Mouse (Mus musculus) layer of hippocampus, adult 9-10 months (tissue): Measurements from ENCODE around the gene Foxp1.

ENCODE experiments used
- DNase-seq: peaks from one replicate; pipeline ENCODE4 v3.0.0; 2022; ENCODE audit warnings: low spot score

Gene Foxp1

DNA sequence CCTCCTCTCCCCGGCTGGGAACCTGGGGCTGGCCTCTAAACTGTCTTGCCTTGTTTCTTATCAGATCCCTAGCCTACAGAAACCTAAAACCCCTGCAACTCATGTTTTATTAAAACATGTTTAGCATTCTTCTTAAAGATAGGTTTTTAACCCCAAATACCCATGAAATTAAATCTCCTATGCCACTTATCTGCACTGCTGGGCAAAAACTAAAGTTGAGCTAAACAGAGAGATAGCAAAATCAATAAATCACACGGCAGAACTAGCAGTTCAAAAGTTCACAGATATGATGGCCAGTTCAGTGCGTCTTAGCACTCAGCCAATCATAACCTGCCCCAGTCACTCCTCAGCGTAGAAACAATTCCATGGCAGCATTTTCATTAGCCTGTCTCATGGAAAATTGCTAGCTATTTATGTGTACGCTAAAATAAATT, 316.1 kb downstream of the Foxp1 start:
- DNase-seq: no peak

DNA sequence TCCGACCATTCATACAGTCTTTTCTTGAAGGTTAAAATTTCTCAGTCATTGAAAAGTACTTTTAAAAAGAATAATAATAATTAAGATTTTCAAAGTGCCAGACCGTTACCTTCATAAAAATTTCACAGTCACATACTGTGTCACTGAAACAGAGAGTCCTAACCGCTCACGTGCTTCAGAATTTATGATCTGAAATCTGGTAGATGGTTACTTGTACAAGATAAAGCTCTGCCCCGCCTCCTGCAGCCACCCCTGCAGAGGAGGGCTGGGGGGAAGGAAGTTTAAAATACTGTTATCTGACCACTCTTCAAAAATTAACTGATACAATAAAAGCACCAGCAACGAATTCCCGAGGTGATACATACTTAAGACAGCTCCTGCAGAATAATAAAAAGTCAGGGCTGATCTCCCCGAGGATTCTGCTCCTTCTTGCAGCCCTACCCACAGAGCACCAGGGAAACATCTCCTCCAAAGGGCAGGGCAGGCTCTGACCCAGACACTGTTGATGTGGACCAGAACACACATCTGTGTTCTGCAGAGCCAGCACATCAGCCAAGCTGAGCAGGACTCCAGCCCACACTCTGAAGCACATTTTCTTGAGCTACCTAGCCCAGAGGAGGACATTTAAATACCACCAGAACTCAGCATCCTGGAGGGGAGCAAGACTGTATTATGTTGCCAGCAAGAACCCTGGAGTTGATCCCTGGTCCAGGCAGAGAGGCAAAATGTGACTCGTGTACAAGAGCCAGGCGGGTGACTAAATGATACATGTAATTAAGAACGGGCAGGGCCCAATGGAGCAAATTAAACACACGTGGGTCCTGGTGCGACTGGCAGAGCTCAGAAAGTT, 316.7 kb downstream of the Foxp1 start:
- DNase-seq: no peak

DNA sequence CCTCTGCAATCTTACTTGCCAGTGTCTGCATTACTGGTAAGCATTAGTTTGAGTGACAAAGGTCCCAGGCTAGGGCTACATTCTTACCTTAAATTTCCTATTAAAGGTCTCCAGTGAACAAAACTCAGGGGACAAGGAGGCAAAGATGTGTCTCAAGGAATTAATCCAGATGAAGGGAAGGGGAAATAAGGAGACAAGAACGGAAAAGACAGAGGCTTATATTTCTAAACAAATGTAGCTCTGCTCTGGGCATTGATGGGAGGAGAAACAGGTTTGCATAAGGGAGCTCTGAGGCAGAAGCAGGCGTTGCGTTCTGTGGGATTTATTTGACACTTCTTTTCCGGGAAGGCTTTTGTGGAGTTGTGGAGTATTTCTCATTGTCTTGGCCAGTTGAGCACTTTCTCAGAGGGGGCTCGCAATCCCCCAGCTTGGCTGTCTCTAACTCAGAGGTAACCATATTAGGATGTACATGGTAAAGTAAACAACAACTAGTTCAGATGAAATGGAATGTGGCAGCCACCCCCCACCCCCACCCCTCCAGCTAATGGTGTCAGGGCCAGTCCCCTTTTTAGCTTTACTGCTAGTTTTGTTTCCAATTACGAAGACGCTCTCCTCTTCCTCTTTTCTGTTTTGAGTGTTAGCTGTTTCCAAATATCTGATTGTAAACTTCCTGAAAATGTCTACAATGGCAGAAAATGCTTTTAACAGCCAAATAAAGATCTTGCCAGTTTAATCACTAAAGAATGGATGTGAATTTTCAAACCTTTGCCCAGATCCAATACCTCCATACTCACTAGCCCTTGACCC, 317.5 kb downstream of the Foxp1 start:
- DNase-seq: no peak

DNA sequence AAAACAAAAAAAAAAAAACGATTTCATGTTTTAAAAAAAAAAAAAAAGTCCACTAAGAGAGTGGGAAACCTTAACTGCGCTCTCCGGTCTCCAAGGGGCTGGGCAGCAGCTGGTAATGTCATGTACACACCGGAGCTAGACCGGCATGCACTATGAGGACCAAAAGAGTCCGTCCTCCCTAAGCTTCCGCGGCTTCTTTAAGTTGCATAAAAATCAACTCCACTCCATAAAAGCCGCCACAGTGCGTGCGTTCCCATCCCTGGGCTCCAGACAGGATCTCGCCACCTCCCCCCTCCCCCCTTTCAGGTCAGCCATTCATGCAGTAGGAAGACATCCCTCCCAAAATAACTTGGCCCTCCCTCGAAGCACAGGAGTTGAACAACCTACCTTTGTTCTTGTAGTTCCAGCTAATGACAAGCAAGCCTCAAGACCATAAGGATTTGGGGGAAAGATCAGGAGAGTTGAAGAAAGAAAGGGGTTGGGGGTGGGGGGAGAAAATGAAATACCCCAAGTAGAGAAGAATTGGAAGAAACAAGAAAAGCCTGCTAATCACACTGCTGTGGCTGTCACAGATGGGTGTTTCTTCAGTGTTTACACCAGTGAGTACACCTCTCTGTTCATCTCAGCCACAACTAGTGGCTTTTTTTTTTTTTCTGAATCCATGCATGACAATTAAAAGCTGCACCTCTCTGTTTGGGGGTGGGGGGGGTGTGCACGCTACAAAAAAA, 318.3 kb downstream of the Foxp1 start:
- no peak for DNase-seq

GRCm38 (mm10) chr6:99203231-99203630, 319.3 kb downstream of the Foxp1 start:
- DNase-seq: no peak

GRCm38 (mm10) chr6:99202781-99203180, 319.7 kb downstream of the Foxp1 start:
- no peak for DNase-seq

GRCm38 (mm10) chr6:99201271-99201705, 321.2 kb downstream of the Foxp1 start:
- DNase-seq: no peak

- DNase-seq: no peak
These were observed 321.9 kb downstream of the Foxp1 start for GRCm38 (mm10) chr6:99200656-99201055.

- DNase-seq: no peak
These were observed 323.2 kb downstream of the Foxp1 start for GRCm38 (mm10) chr6:99199277-99199676.

DNA sequence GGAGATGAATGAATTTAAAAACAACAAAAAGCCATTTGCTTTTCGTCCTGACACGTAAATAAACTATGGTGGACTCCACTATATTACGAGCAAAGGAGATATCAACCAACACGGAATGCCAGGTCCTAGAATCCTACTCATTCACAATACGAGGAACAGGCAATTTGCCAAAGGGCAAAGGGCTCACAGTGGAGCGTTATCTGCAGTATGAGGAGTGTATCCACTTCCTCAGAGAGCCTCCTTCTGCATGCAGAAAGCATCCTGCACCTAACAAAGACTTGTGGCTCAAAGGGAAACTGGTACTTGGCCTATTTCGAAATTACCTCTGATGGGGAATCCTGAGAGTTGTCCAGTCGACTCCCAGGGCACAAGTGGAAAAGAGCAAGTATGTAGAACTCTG, 328.8 kb downstream of the Foxp1 start:
- no peak for DNase-seq

DNA sequence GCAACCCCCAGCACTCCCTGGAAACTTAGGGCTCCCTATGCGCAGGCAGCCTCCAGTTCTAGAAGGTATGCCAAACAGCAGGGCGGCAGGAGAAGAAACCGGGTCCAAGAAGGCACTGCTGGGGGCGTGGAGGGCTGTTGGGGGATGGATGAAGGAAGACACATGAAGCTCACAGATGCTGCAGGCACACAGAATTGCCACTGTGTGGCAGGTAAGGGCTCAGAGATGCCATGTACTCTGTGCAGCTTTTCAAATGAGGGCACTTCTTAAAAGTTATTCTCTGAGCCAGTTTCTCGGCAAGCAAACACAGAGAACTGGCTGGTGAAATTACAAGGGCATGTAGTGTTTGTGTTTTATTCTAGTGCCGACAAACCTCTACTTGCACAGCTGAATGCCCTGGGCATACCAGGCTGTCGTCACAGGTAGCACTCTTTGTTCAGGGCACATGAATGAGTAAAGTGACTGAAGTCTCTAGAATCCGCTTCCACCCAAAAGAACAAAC, 330.8 kb downstream of the Foxp1 start:
- DNase-seq: no peak

DNA sequence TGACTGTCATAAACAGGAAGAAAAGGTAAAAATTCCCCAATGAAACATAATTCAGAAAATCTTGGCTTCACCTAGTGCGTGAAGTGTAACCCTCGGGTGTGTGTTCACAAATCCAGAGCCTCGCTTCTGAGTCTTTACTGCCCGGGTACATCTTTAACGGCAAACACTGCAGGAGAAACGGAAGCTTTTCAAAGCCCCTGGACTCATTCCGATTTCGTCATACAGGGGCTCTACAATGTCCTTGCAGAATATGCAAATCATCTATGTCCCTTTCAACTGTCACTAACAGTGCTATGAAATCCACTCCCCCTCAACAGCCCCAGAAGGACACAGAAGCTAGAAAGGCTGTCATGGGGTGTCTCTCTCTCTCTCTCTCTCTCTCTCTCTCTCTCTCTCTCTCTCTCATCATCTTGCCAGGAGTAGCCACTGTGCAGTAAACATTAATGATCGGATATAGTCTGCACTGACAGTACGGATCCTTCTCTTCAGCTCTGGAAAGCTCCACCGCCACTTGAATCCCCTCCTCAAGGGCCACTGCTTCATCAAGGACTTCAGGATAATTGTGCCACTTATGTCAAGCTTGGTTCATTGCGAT, 331.4 kb downstream of the Foxp1 start:
- DNase-seq: no peak

DNA sequence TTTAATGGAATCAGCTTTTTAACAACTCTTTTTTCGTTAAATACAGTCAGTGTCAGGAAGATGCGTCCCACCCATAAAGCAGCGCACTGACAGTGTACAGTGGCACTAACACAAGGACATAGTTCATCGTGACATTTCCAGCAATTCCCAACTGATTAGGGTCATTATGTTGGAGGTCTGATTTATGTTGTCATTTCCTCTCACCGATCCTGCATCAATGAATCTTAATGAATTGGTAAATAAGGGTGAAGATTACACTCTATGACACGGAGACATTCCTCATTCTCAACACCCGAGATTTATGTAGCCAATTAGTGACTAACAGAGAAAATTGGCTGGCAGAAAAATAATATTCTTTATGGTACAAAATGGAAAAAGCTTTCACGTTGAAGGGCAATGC, 332.6 kb downstream of the Foxp1 start:
- no peak for DNase-seq

GRCm38 (mm10) chr6:99188366-99189216, 333.9 kb downstream of the Foxp1 start:
- no peak for DNase-seq

GRCm38 (mm10) chr6:99187914-99188313, 334.6 kb downstream of the Foxp1 start:
- no peak for DNase-seq

DNA sequence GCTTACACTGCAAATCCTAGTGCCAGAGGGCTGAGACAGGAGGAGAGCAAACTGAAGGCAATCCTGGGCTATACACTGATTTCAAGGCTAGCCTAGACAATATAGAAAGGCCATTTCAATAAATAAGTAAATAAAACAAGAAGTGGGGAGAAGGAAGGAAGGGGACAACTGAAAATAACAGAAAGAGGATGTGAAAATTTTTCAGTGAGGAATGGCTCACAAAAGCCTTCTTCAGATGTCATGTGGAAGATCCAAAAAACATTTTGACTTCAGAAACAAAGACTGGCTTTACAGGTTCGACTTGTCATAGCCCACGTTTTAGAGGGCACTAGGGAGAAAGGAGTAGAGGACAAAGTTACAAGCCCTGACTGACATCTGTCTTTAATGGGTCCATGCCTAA, 335.1 kb downstream of the Foxp1 start:
- DNase-seq: no peak

DNA sequence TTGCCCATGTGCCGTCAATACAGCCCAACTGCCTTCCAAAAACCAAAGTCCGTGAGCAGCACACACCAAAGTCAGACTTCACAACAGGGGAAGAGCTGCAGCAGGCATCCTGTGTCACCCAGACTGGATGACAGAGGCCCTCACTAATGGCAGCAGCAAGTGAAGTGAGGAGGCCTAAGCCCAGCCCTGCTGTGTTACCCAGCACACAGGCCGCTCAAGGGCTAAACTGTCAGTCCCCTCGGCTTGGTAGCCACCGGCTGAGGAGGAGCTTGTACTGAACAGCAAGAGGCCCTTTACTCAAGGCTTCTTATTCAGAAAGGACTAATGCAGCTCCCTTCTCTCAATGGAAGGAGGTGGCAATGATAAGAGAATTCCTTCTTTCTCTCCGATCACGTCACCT, 336.0 kb downstream of the Foxp1 start:
- DNase-seq: no peak

DNA sequence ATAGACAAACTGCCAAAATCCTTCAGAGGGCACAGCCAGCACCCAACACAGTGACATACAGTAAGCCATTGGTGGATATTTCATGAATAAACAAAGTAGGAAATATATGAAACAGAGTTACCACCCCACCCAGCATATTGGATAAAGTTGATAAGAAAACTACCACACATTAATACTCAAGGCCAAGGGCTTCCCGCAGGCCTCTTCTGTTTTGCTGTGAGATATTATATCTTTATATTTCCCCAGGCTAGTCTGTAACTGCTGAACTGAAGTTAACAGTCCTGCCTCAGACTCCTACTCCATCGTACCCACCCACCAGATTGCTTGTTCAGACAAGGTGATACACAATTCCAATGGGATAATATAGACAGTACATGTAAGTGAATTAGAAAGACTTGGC, 336.7 kb downstream of the Foxp1 start:
- DNase-seq: no peak

GRCm38 (mm10) chr6:99184051-99184450, 338.5 kb downstream of the Foxp1 start:
- no peak for DNase-seq

- no peak for DNase-seq
These were observed 339.7 kb downstream of the Foxp1 start for GRCm38 (mm10) chr6:99182777-99183176.

- no peak for DNase-seq
These were observed 346.3 kb downstream of the Foxp1 start for GRCm38 (mm10) chr6:99176216-99176615.
